Mouse (Mus musculus): ENCODE results near the gene Trmt5.

DNA sequence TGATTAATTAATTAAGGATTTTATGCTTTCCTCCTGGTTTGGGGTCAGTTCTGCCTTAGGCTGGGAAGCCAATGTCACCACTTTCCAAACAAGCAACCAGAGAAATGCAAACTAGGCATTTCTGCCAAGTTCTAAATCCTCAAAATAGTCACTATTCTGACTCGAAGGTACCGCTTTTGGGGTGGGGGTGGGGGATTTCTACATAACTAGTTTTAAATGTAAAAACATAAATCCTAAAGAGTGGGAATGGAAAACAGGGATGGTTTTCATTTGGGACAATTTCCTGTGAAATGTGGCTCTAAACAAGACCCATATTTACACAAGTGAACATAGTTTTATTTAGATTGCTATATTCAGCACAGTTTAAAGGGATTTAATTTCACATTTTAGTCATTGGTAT lies 53.9 kb downstream of the Trmt5 start:
- TF ChIP-seq CTCF (IDR thresholded peaks at IDR 0.05; ENCODE audit: low read depth, low read length) (no peak), POLR2A (IDR thresholded peaks at IDR 0.05; ENCODE audit: borderline replicate concordance, low read depth, low read length) (no peak)
